Mouse (Mus musculus) erythroblast, adult 5-6 weeks (primary cell): Measurements from ENCODE around the gene Paqr5. TPM values are rescaled to one million over a fixed set of nuclear protein-coding genes. Genes with fewer than 3 reads are reported as not detected.

Experiments
- ATAC-seq: replicated peaks from 2 replicates; pipeline ENCODE4 v1.8.0; 2016; ENCODE audit warnings: moderate number of reproducible peaks, mild to moderate bottlenecking, moderate TSS enrichment, inconsistent platforms; ENCODE audit not compliant: poor library complexity, low FRiP score, severe bottlenecking
- total RNA-seq, 2 experiments: library from RNA; stranded (forward) in 1 of 2; stranded (reverse) in 1 of 2; fragments of 150-400 nt in 1 of 2; fragments of 200-764, 138-1000 nt in 1 of 2; gene quantifications; 2 replicates each; pipeline versions ENCODE4 v1.2.3 to v1.2.4; 2015 to 2017; ENCODE audit warnings: low replicate concordance in 2 of 2

Gene Paqr5
- total RNA-seq, 2 experiments from 2014 or later: not detected

- peak; percentile 61 for ATAC-seq
Measured at GRCm38 (mm10) chr9:61965411-61965930, 61.2 kb downstream of the Paqr5 start.

GRCm38 (mm10) chr9:61963356-61963755, 63.3 kb downstream of the Paqr5 start:
- ATAC-seq: no peak

GRCm38 (mm10) chr9:61961181-61961580, 65.5 kb downstream of the Paqr5 start:
- ATAC-seq: no peak

GRCm38 (mm10) chr9:61960753-61961152, 65.9 kb downstream of the Paqr5 start:
- ATAC-seq: no peak

GRCm38 (mm10) chr9:61959921-61960569, 66.6 kb downstream of the Paqr5 start:
- no peak for ATAC-seq

GRCm38 (mm10) chr9:61954707-61955106, 71.9 kb downstream of the Paqr5 start:
- ATAC-seq: no peak

GRCm38 (mm10) chr9:61952241-61952640, 74.4 kb downstream of the Paqr5 start:
- no peak for ATAC-seq

- ATAC-seq: peak; percentile 87
Measured at GRCm38 (mm10) chr9:61947402-61948346, 79.0 kb downstream of the Paqr5 start.

GRCm38 (mm10) chr9:61946623-61947401, 79.8 kb downstream of the Paqr5 start, which contains the start of gene Kif23:
TSS of gene Kif23 (minus strand) at chr9:61946774.
- peak; percentile 89 for ATAC-seq

GRCm38 (mm10) chr9:61945973-61946611, 80.6 kb downstream of the Paqr5 start:
- peak; percentile 57 for ATAC-seq

GRCm38 (mm10) chr9:61941054-61941453, 85.6 kb downstream of the Paqr5 start:
- no peak for ATAC-seq

GRCm38 (mm10) chr9:61933333-61933732, 93.3 kb downstream of the Paqr5 start:
- ATAC-seq: no peak

GRCm38 (mm10) chr9:61932009-61932408, 94.6 kb downstream of the Paqr5 start:
- ATAC-seq: no peak

- no peak for ATAC-seq
Measured at GRCm38 (mm10) chr9:61925086-61925660, 101.5 kb downstream of the Paqr5 start.

GRCm38 (mm10) chr9:61920331-61920730, 106.3 kb downstream of the Paqr5 start:
- no peak for ATAC-seq

- ATAC-seq: no peak
Measured at GRCm38 (mm10) chr9:61919464-61919863, 107.2 kb downstream of the Paqr5 start.

GRCm38 (mm10) chr9:61917436-61917835, 109.2 kb downstream of the Paqr5 start:
- ATAC-seq: no peak

GRCm38 (mm10) chr9:61916986-61917385, 109.7 kb downstream of the Paqr5 start:
- ATAC-seq: no peak

GRCm38 (mm10) chr9:61915393-61916005, 111.2 kb downstream of the Paqr5 start:
- ATAC-seq: no peak
